Mouse (Mus musculus) kidney, embryonic 16.5 days (tissue): ENCODE data around the gene Itpr2. TPM values are rescaled to one million over a fixed set of nuclear protein-coding genes. Genes with fewer than 3 reads are reported as not detected.

Source experiments
- ATAC-seq: fragments of 200-750 bp; cut with Nextera tagmentation; 2 replicates; pipeline ENCODE4 v1.8.0; 2017; ENCODE audit warnings: moderate TSS enrichment; ENCODE audit not compliant: low FRiP score, low TSS enrichment
- H3K27ac ChIP-seq: fragments of 300-500 bp; sonication (generic); 2 replicates; pipeline ENCODE4 v1.5.1; 2014; ENCODE audit warnings: low read length
- H3K27me3 ChIP-seq: fragments of 300-500 bp; sonication (generic); 2 replicates; pipeline ENCODE4 v1.6.1; 2014; ENCODE audit warnings: low read length, control low read depth, mixed read lengths; ENCODE audit not compliant: insufficient read depth
- H3K36me3 ChIP-seq: fragments of 300-500 bp; sonication (generic); 2 replicates; pipeline ENCODE4 v1.6.1; 2014; ENCODE audit warnings: low read length, control low read depth, mixed read lengths; ENCODE audit not compliant: insufficient read depth
- H3K4me1 ChIP-seq: fragments of 300-500 bp; sonication (generic); 2 replicates; pipeline ENCODE4 v1.6.1; 2014; ENCODE audit warnings: low read length, control low read depth, mixed read lengths; ENCODE audit not compliant: insufficient read depth
- H3K4me2 ChIP-seq: fragments of 300-500 bp; sonication (generic); replicated peaks from 2 replicates; pipeline ENCODE4 v1.6.1; 2014; ENCODE audit warnings: low read depth, low read length
- H3K4me3 ChIP-seq: fragments of 300-500 bp; sonication (generic); 2 replicates; pipeline ENCODE4 v1.5.1; 2014; ENCODE audit warnings: mild to moderate bottlenecking, low read length
- H3K9ac ChIP-seq: fragments of 300-500 bp; sonication (generic); replicated peaks from 2 replicates; pipeline ENCODE4 v1.6.1; 2014; ENCODE audit warnings: low read length
- H3K9me3 ChIP-seq: fragments of 300-500 bp; sonication (generic); 2 replicates; pipeline ENCODE4 v1.6.1; 2016; ENCODE audit warnings: low read length, control low read depth
- WGBS: fragments of 180-500 bp; shearing (Covaris S2); extraction: QIAGEN DNeasy Blood & Tissue Kit; methylation state at CpG from one replicate; pipeline ENCODE4 v1.1.7; 2014; 5-methylcytosine and 5-hydroxymethylcytosine counted together
- polyA plus RNA-seq: library from polyadenylated mRNA; unstranded; fragments of >200 nt; fragmentation: Nextera tagmentation; extraction: Ambion mirVana; gene quantifications from 2 replicates; pipeline ENCODE4 v1.2.1, GENCODE M21; 2015

Gene Itpr2
- polyA plus RNA-seq, 1 experiment from 2014 or later, result 14.0 TPM

DNA sequence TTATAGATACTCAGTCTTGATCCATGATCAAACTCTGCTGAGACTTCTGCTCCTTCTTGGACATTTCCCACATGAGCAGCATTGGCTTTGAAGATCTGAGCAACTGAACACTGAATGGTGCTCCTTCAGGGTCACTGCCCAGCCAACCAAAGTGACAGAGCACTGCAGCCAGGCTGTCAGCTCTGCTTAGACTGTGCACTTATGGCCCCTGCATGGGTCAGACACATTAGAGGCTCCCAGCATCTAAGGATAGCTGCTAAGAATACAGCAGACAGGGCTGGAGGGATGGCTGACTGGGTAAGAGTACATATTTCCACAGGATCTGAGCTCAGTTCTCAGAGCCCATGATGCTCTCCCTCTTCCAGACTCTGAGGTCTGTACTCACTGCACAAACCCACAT, 201.1 kb downstream of the Itpr2 start:
- Histone ChIP-seq H3K4me3 (no peak overlapping the region), H3K4me1 (peaks cover 10% of the 10 kb centered on the region), H3K36me3 (no peaks in the 10 kb centered on the region), H3K4me2 (no peak overlapping the region), H3K27me3 (no peaks in the 10 kb centered on the region), H3K9ac (no peak overlapping the region), H3K27ac (no peak overlapping the region), H3K9me3 (0 out of 2 replicates have a peak, but pooled peaks cover 3% of the 10 kb centered on the region)
- ATAC-seq, result no peak

- no peaks in the 10 kb centered on the region for H3K27me3 ChIP-seq
- H3K9ac ChIP-seq, result no peak overlapping the region
- peaks cover 4% of the 10 kb centered on the region for H3K4me1 ChIP-seq
- H3K4me3 ChIP-seq, result no peak overlapping the region
- ATAC-seq, result no peak
- no peak overlapping the region for H3K4me2 ChIP-seq
- H3K36me3 ChIP-seq, result no peaks in the 10 kb centered on the region
- H3K9me3 ChIP-seq, result 0 out of 2 replicates have a peak, but pooled peaks cover 3% of the 10 kb centered on the region
- no peak overlapping the region for H3K27ac ChIP-seq
Observed at GRCm38 (mm10) chr6:146298712-146299111, 203.3 kb downstream of the Itpr2 start.

DNA sequence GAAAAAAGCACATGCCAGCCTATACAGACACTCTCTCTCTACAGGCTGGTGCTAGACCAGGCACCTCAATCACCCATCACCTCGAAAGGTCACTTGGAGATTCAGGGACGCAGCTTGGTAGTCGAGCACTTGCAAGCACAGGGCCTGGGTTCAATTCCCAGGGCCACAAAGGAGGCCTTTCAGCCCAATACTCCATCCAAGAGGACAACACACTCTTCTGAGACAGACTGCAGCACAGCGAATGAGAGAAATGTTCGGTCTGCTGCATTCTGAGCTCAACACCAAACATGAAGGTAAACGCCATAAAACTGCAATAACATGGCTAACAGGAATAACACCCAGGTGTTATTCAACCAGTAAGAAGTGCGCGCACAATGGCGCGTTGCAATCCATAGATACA, 211.0 kb downstream of the Itpr2 start:
- H3K9ac ChIP-seq, result no peak overlapping the region
- H3K36me3 ChIP-seq, result no peaks in the 10 kb centered on the region
- H3K4me1 ChIP-seq, result no peaks in the 10 kb centered on the region
- WGBS, result 89% methylated on average over 10 of the region's 10 CpGs
- no peaks in the 10 kb centered on the region; the same call in 1 of the 2 replicates for H3K9me3 ChIP-seq
- H3K27me3 ChIP-seq, result no peaks in the 10 kb centered on the region
- no peak for ATAC-seq
- no peak overlapping the region for H3K27ac ChIP-seq
- H3K4me2 ChIP-seq, result no peak overlapping the region
- H3K4me3 ChIP-seq, result no peak overlapping the region

DNA sequence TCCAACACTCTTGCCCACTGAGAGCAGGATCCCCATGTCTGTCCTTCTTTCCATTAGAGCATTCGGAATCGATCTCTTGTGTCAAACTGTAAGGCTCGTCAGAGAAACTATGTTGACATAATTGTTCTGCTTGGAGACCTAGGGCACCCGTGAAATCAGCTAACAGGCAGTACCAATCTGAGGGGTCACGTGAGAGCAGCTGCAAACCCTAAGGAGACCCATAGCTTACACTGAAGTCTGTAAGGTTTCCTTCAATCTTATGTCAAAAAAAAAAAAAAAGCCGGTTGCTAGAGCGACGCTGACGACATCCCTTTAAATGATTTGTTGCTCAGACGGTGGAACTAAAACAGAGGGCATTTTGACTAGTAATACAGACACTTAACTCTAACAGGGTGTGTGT, 212.2 kb downstream of the Itpr2 start:
- Histone ChIP-seq H3K36me3 (no peaks in the 10 kb centered on the region), H3K27me3 (no peaks in the 10 kb centered on the region), H3K4me3 (no peak overlapping the region), H3K4me2 (no peak overlapping the region), H3K27ac (no peak overlapping the region), H3K9me3 (no peaks in the 10 kb centered on the region; the same call in 1 of the 2 replicates), H3K9ac (no peak overlapping the region), H3K4me1 (no peaks in the 10 kb centered on the region)
- 52% methylated on average over 10 of the region's 10 CpGs for WGBS
- ATAC-seq, result no peak

DNA sequence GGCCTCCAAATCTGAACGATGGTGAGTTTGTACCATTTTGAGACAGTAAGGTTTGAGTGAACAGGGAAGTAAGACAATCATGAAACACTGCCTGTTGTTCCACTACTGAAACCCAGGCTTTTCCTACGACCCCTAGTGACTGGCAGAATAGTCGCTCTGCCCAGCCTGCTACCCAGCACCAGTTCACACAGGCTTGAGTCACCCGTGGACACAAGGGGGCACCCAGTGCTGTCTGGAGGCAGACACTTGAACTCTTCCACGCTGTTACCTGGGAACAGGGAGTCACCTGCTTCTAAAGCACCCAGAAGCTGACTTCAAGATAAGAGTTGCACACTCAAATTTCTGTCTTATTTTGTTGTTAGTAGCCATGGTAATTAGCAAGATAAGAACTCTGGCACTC, 213.8 kb downstream of the Itpr2 start:
- Histone ChIP-seq H3K9me3 (no peaks in the 10 kb centered on the region; the same call in 1 of the 2 replicates), H3K27ac (no peak overlapping the region), H3K27me3 (no peaks in the 10 kb centered on the region), H3K4me3 (no peak overlapping the region), H3K4me1 (no peaks in the 10 kb centered on the region), H3K36me3 (no peaks in the 10 kb centered on the region), H3K9ac (no peak overlapping the region), H3K4me2 (no peak overlapping the region)
- no peak for ATAC-seq
- WGBS, result 91% methylated on average over 5 of the region's 5 CpGs

GRCm38 (mm10) chr6:146284921-146285565, 217.0 kb downstream of the Itpr2 start:
- 85% methylated on average over 11 of the region's 11 CpGs for WGBS
- Histone ChIP-seq H3K9ac (no peak overlapping the region), H3K4me3 (no peak overlapping the region), H3K4me1 (no peaks in the 10 kb centered on the region), H3K27ac (no peak overlapping the region), H3K4me2 (no peak overlapping the region), H3K36me3 (no peaks in the 10 kb centered on the region), H3K9me3 (no peaks in the 10 kb centered on the region; the same call in 1 of the 2 replicates), H3K27me3 (no peaks in the 10 kb centered on the region)
- no peak for ATAC-seq

DNA sequence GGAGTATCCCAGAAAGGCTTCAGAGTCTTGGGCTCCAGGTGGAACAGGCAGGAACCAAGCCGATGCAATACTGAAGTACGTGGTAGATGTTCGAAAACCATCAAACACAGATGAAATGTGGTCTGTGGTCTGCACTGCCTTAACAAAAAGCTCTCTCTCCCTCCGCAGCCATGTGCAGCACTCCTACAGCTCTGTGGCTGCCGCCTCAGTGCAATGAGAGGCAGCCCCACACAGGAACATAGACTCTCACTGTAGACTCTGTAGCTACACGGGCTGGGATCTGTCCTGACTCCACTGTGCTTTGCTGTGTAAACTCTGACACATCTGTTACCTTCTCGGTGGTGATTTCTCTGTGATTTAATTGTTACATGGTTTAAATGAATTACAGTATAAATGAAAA, 218.0 kb downstream of the Itpr2 start:
- Histone ChIP-seq H3K27me3 (no peaks in the 10 kb centered on the region), H3K9me3 (no peaks in the 10 kb centered on the region; the same call in 1 of the 2 replicates), H3K9ac (no peak overlapping the region), H3K4me1 (no peaks in the 10 kb centered on the region), H3K4me3 (no peak overlapping the region), H3K36me3 (no peaks in the 10 kb centered on the region), H3K4me2 (no peak overlapping the region), H3K27ac (peak overlapping the region; percentile 55; the same call in 1 of the 2 replicates)
- WGBS, result 58% methylated on average over 7 of the region's 7 CpGs
- ATAC-seq, result no peak

GRCm38 (mm10) chr6:146282061-146282659, 219.9 kb downstream of the Itpr2 start:
- 75% methylated on average over 7 of the region's 7 CpGs for WGBS
- no peak for ATAC-seq
- no peak overlapping the region for H3K4me3 ChIP-seq
- no peaks in the 10 kb centered on the region for H3K27me3 ChIP-seq
- H3K36me3 ChIP-seq, result no peaks in the 10 kb centered on the region
- H3K27ac ChIP-seq, result no peak overlapping the region
- no peaks in the 10 kb centered on the region for H3K9me3 ChIP-seq
- no peak overlapping the region for H3K9ac ChIP-seq
- H3K4me1 ChIP-seq, result no peaks in the 10 kb centered on the region
- no peak overlapping the region for H3K4me2 ChIP-seq

GRCm38 (mm10) chr6:146281176-146281899, 220.7 kb downstream of the Itpr2 start:
- Histone ChIP-seq H3K27me3 (no peaks in the 10 kb centered on the region), H3K36me3 (no peaks in the 10 kb centered on the region), H3K9ac (no peak overlapping the region), H3K27ac (no peak overlapping the region), H3K4me2 (no peak overlapping the region), H3K9me3 (no peaks in the 10 kb centered on the region), H3K4me3 (no peak overlapping the region), H3K4me1 (no peaks in the 10 kb centered on the region)
- 91% methylated on average over 24 of the region's 24 CpGs for WGBS
- ATAC-seq, result no peak

GRCm38 (mm10) chr6:146273256-146273655, 228.8 kb downstream of the Itpr2 start:
- H3K4me1 ChIP-seq, result peaks cover 9% of the 10 kb centered on the region
- no peaks in the 10 kb centered on the region for H3K9me3 ChIP-seq
- H3K27ac ChIP-seq, result no peak overlapping the region
- no peaks in the 10 kb centered on the region for H3K36me3 ChIP-seq
- H3K9ac ChIP-seq, result no peak overlapping the region
- no peaks in the 10 kb centered on the region for H3K27me3 ChIP-seq
- no peak overlapping the region for H3K4me3 ChIP-seq
- 92% methylated on average over 5 of the region's 5 CpGs for WGBS
- ATAC-seq, result no peak
- no peak overlapping the region for H3K4me2 ChIP-seq
